ENCODE assay signal across 18 mouse cellular contexts in genomic region chr5:119338711-119339110, GRCm38 (mm10).
"Had no signal": no experiment of that assay in that cellular context is flagged by ENCODE, and none has a peak within 500 bp of the region (broad histone marks: within the 10 kb centered on the region; RNA-seq: fewer than 3 reads in every experiment).

No protein-coding gene starts in this region.

- H3K4me2 ChIP-seq: liver, embryonic 13.5 days; lung, embryonic 14.5 days; midbrain, embryonic 12.5 days; midbrain, embryonic 15.5 days; neural tube, embryonic 12.5 days; neural tube, embryonic 15.5 days had no signal

- H3K9me3 ChIP-seq: liver, embryonic 13.5 days; midbrain, embryonic 12.5 days; midbrain, embryonic 15.5 days; neural tube, embryonic 12.5 days; neural tube, embryonic 15.5 days had no signal

- H3K4me1 ChIP-seq: midbrain, embryonic 12.5 days; midbrain, embryonic 15.5 days; neural tube, embryonic 12.5 days; neural tube, embryonic 15.5 days had no signal

- DNase-seq: kidney, adult 2 months; kidney, postnatal 25 days; layer of hippocampus, postnatal 36 days; liver, embryonic 13.5 days; lung, embryonic 14.5 days; thymus, adult 2 months; thymus, postnatal 14 days; thymus, postnatal 4 days had no signal

- H3K4me3 ChIP-seq: layer of hippocampus, adult 2 months; left cerebral cortex, adult 2 months; liver, embryonic 13.5 days; midbrain, embryonic 12.5 days; midbrain, embryonic 15.5 days; neural tube, embryonic 12.5 days; neural tube, embryonic 15.5 days had no signal

- H3K9ac ChIP-seq: liver, embryonic 13.5 days; lung, embryonic 14.5 days; midbrain, embryonic 12.5 days; midbrain, embryonic 15.5 days; neural tube, embryonic 12.5 days; neural tube, embryonic 15.5 days had no signal

- H3K36me3 ChIP-seq: liver, embryonic 13.5 days; midbrain, embryonic 12.5 days; midbrain, embryonic 15.5 days; neural tube, embryonic 12.5 days; neural tube, embryonic 15.5 days had no signal

- H3K27me3 ChIP-seq: liver, embryonic 13.5 days; midbrain, embryonic 12.5 days; midbrain, embryonic 15.5 days; neural tube, embryonic 12.5 days; neural tube, embryonic 15.5 days had no signal

- H3K27ac ChIP-seq: kidney, postnatal 0 days; layer of hippocampus, adult 2 months; left cerebral cortex, adult 2 months; liver, embryonic 13.5 days; macrophage; midbrain, embryonic 12.5 days; midbrain, embryonic 15.5 days; neural tube, embryonic 12.5 days; neural tube, embryonic 15.5 days; stomach, postnatal 0 days had no signal

- ATAC-seq: lung, postnatal 0 days; midbrain, embryonic 15.5 days had no signal
